Mouse (Mus musculus): ENCODE data around the gene Kcnj14. TPM values are rescaled to one million over a fixed set of nuclear protein-coding genes. Genes with fewer than 3 reads are reported as not detected.

The Kcnj14 gene
- total and polyA plus RNA-seq, 3 experiments = 1.3 to 3.2 (median 1.5) TPM

GRCm38 (mm10) chr7:45808471-45808870 is 16.1 kb downstream of the Kcnj14 start:
- TF ChIP-seq POLR2A (IDR thresholded peaks at IDR 0.05; ENCODE audit: low read depth, low read length) = no peak
- TF ChIP-seq MEF2A (IDR thresholded peaks at IDR 0.05; ENCODE audit: borderline replicate concordance, low read depth, low read length) = no peak
- TF ChIP-seq EP300 (IDR thresholded peaks at IDR 0.05; ENCODE audit: low read length) = no peak
- no peak for TF ChIP-seq RCOR1 (conservative IDR thresholded peaks at IDR 0.05; ENCODE audit: low read depth, low read length)
- dilution Hi-C loops (cut with MboI; ENCODE audit: extremely low pct_ligation_motif_present, extremely low pct_unique_long_range_greater_than_20kb, low sequenced_read_pairs) = no loop called here
- DNase-seq (ENCODE audit: extremely low read depth) = no peak

DNA sequence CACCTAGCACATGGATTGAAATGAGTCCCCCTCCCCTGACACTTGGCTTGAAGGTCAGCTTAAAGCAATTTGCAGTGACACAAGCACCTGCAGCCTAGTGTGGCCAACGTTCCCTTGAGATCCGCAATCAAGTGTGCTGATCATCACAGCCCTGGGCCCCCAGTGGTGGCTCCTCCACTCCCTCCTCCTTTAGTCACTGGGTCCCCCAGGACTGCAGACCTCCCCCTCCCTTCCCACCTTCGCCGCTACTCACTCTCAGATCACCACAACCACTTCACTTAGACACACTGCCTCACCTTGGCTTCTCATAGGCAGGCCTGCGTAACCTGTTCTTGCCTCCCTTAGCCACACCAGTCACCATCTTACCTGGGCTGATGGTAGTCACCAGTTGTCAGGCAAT is 18.6 kb downstream of the Kcnj14 start:
- Histone ChIP-seq H3K27ac (ENCODE audit: insufficient read depth, low read depth) (no peak overlapping the region), H3K27me3 (replicated peaks) (no peaks in the 10 kb centered on the region), H3K4me1 (ENCODE audit: control insufficient read depth in 1 of 2, insufficient read depth in 2 of 2) (peaks cover 0 to 3% of the 10 kb centered on the region in 2 experiments; a peak in 2 of 4 replicates), H3K9ac (ENCODE audit: insufficient read depth, low read depth) (no peak overlapping the region), H3K4me2 (ENCODE audit: insufficient read depth, low read depth, poor library complexity, severe bottlenecking) (no peak overlapping the region), H3K9me3 (replicated peaks; ENCODE audit: low read length) (no peaks in the 10 kb centered on the region), H3K4me3 (replicated peaks in 1 of 3; ENCODE audit: low read depth in 2 of 3, low read length in 2 of 3, poor library complexity in 1 of 3) (no peak overlapping the region), H3K36me3 (replicated peaks in 1 of 2; ENCODE audit: control insufficient read depth in 1 of 2, insufficient read depth in 1 of 2, low read length in 1 of 2) (peaks cover 40 to 52% of the 10 kb centered on the region in 2 experiments), H3K79me2 (replicated peaks; ENCODE audit: control insufficient read depth, extremely low read depth, insufficient read depth, poor library complexity, severe bottlenecking) (no peaks in the 10 kb centered on the region)
- dilution Hi-C loops (cut with MboI; ENCODE audit: extremely low pct_ligation_motif_present, extremely low pct_unique_long_range_greater_than_20kb, low sequenced_read_pairs) = no loop called here
- in situ Hi-C loops (cut with MboI; ENCODE audit: low pct_ligation_motif_present, low pct_unique_long_range_greater_than_20kb, low sequenced_read_pairs) = no loop called here
- no peak for DNase-seq (ENCODE audit: extremely low read depth)
- TF ChIP-seq NRF1 (IDR thresholded peaks at IDR 0.05; ENCODE audit: low read depth, low read length) = no peak

More at GRCm38 (mm10) chr7:45808471-45808870, 16.1 kb downstream of the Kcnj14 start:
- Histone ChIP-seq H3K9me3 (replicated peaks; ENCODE audit: low read length) (no peaks in the 10 kb centered on the region), H3K27ac (ENCODE audit: insufficient read depth, low read depth) (no peak overlapping the region), H3K79me2 (replicated peaks; ENCODE audit: control insufficient read depth, extremely low read depth, insufficient read depth, poor library complexity, severe bottlenecking) (peaks cover 11% of the 10 kb centered on the region), H3K36me3 (replicated peaks in 1 of 2; ENCODE audit: control insufficient read depth in 1 of 2, insufficient read depth in 1 of 2, low read length in 1 of 2) (peaks cover 59 to 72% of the 10 kb centered on the region in 2 experiments), H3K4me3 (replicated peaks in 1 of 3; ENCODE audit: low read depth in 2 of 3, low read length in 2 of 3, poor library complexity in 1 of 3) (no peak overlapping the region), H3K4me2 (ENCODE audit: insufficient read depth, low read depth, poor library complexity, severe bottlenecking) (no peak overlapping the region), H3K4me1 (ENCODE audit: control insufficient read depth in 1 of 2, insufficient read depth in 2 of 2) (peaks cover 3 to 16% of the 10 kb centered on the region in 2 experiments; a peak in 3 of 4 replicates), H3K27me3 (replicated peaks) (no peaks in the 10 kb centered on the region), H3K9ac (ENCODE audit: insufficient read depth, low read depth) (no peak overlapping the region)
- in situ Hi-C loops (cut with MboI; ENCODE audit: low pct_ligation_motif_present, low pct_unique_long_range_greater_than_20kb, low sequenced_read_pairs) = no loop called here

- no peaks in the 10 kb centered on the region for H3K79me2 ChIP-seq (replicated peaks; ENCODE audit: control insufficient read depth, extremely low read depth, insufficient read depth, poor library complexity, severe bottlenecking)
- TF ChIP-seq MXI1 (IDR thresholded peaks at IDR 0.05; ENCODE audit: low read depth, low read length) (no peak), SMC3 (IDR thresholded peaks at IDR 0.05; ENCODE audit: low read depth, low read length) (no peak), ZC3H11A (IDR thresholded peaks at IDR 0.05; ENCODE audit: low read depth, low read length) (no peak), USF2 (conservative IDR thresholded peaks at IDR 0.05; ENCODE audit: low read depth, low read length) (no peak), IRF4 (IDR thresholded peaks at IDR 0.05; ENCODE audit: low read depth, low read length) (no peak), CHD1 (IDR thresholded peaks at IDR 0.05; ENCODE audit: low read depth, low read length) (no peak), SIN3A (IDR thresholded peaks at IDR 0.05; ENCODE audit: low read length) (no peak), MAZ (IDR thresholded peaks at IDR 0.05; ENCODE audit: low read depth, low read length) (no peak), MAX (IDR thresholded peaks at IDR 0.05; ENCODE audit: low read length) (no peak), E2F4 (IDR thresholded peaks at IDR 0.05; ENCODE audit: insufficient replicate concordance, low read depth, low read length) (no peak), UBTF (IDR thresholded peaks at IDR 0.05; ENCODE audit: low read depth, low read length) (no peak), BHLHE40 (IDR thresholded peaks at IDR 0.05; ENCODE audit: low read depth, low read length) (no peak), ZMIZ1 (IDR thresholded peaks at IDR 0.05; ENCODE audit: low read depth, low read length) (no peak), JUN (IDR thresholded peaks at IDR 0.05; ENCODE audit: insufficient read depth, low read depth, low read length) (no peak)
- H3K27ac ChIP-seq (ENCODE audit: insufficient read depth, low read depth) = no peak overlapping the region
- H3K9ac ChIP-seq (ENCODE audit: insufficient read depth, low read depth) = no peak overlapping the region
- DNase-seq (ENCODE audit: extremely low read depth) = no peak
- H3K4me2 ChIP-seq (ENCODE audit: insufficient read depth, low read depth, poor library complexity, severe bottlenecking) = no peak overlapping the region
- H3K36me3 ChIP-seq (replicated peaks in 1 of 2; ENCODE audit: control insufficient read depth in 1 of 2, insufficient read depth in 1 of 2, low read length in 1 of 2) = peaks cover 6 to 18% of the 10 kb centered on the region in 2 experiments
- in situ Hi-C loops (cut with MboI; ENCODE audit: low pct_ligation_motif_present, low pct_unique_long_range_greater_than_20kb, low sequenced_read_pairs) = loop anchor here (5.0 kb wide), 1 partner anchor 60 kb away; no protein-coding TSS in a partner anchor
- no peaks in the 10 kb centered on the region for H3K9me3 ChIP-seq (replicated peaks; ENCODE audit: low read length)
- H3K4me1 ChIP-seq (ENCODE audit: control insufficient read depth in 1 of 2, insufficient read depth in 2 of 2) = peaks cover 5 to 9% of the 10 kb centered on the region in 2 experiments
- dilution Hi-C loops (cut with MboI; ENCODE audit: extremely low pct_ligation_motif_present, extremely low pct_unique_long_range_greater_than_20kb, low sequenced_read_pairs) = no loop called here
- no peak overlapping the region for H3K4me3 ChIP-seq (replicated peaks in 1 of 3; ENCODE audit: low read depth in 2 of 3, low read length in 2 of 3, poor library complexity in 1 of 3)
- H3K27me3 ChIP-seq (replicated peaks) = peaks cover 13% of the 10 kb centered on the region
These were observed 22.0 kb downstream of the Kcnj14 start for GRCm38 (mm10) chr7:45802551-45802950.
